Mouse (Mus musculus) hindbrain, embryonic 10.5 days (tissue): ENCODE results near the gene Wwox. TPM values are rescaled to one million over a fixed set of nuclear protein-coding genes. Genes with fewer than 3 reads are reported as not detected.

Experiments used
- DNase-seq: peaks from one replicate; pipeline ENCODE4 v3.0.0-alpha.2; 2017; ENCODE audit warnings: low spot score
- H3K27ac ChIP-seq: fragments of 300-500 bp; sonication (generic); 2 replicates; pipeline ENCODE4 v1.5.1; 2016; ENCODE audit warnings: mild to moderate bottlenecking, moderate library complexity
- H3K27me3 ChIP-seq: fragments of 300-500 bp; sonication (generic); 2 replicates; pipeline ENCODE4 v1.6.1; 2016; ENCODE audit warnings: mild to moderate bottlenecking; ENCODE audit not compliant: poor library complexity, insufficient read depth, severe bottlenecking
- H3K36me3 ChIP-seq: fragments of 300-500 bp; sonication (generic); 2 replicates; pipeline ENCODE4 v1.6.1; 2016; ENCODE audit warnings: mild to moderate bottlenecking, moderate library complexity
- H3K4me1 ChIP-seq: fragments of 300-500 bp; sonication (generic); replicated peaks from 2 replicates; pipeline ENCODE4 v1.6.1; 2016; ENCODE audit warnings: mild to moderate bottlenecking
- H3K4me3 ChIP-seq: fragments of 300-500 bp; sonication (generic); 2 replicates; pipeline ENCODE4 v1.5.1; 2016; ENCODE audit warnings: mild to moderate bottlenecking, moderate library complexity
- H3K9me3 ChIP-seq: fragments of 300-500 bp; sonication (generic); 2 replicates; pipeline ENCODE4 v1.6.1; 2016; ENCODE audit warnings: mild to moderate bottlenecking, moderate library complexity
- WGBS: fragments of 180-500 bp; shearing (Covaris S2); methylation state at CpG from one replicate; pipeline ENCODE4 v1.1.7; 2016; 5-methylcytosine and 5-hydroxymethylcytosine counted together
- polyA plus RNA-seq: library from polyadenylated mRNA; unstranded; fragments of >200 nt; fragmentation: Nextera tagmentation; extraction: Ambion mirVana; gene quantifications from 2 replicates; pipeline ENCODE4 v1.2.1, GENCODE M21; 2016

Wwox gene
- polyA plus RNA-seq, 1 experiment from 2014 or later, result 12.5 TPM

DNA sequence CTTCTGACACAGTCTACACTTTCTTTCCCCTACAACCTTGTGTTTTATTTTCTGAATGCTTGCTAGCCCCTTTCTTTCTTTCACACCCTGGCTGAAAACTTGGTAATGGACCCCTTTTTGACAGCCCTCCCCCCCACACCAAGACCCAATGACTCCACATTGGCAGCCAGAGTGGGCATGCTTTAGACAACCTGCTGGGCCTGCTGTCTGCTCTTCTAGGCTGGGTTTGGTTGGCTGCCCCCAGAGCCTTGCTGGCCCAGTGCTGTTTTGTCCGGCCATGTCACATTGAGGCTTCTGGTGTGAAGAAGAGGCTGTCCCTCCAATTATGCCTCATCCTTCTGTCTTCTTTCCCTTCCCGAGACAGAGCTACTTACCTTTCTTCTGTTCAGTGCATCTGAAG is 83.6 kb downstream of the Wwox start:
- Histone ChIP-seq H3K9me3 (no peaks in the 10 kb centered on the region), H3K4me3 (no peak overlapping the region), H3K4me1 (peaks cover 4% of the 10 kb centered on the region), H3K27ac (peak overlapping the region; percentile 29; the same call in 1 of the 2 replicates), H3K27me3 (no peaks in the 10 kb centered on the region), H3K36me3 (no peaks in the 10 kb centered on the region)
- WGBS, result 84% methylated on average over 2 of the region's 2 CpGs
- no peak for DNase-seq

DNA sequence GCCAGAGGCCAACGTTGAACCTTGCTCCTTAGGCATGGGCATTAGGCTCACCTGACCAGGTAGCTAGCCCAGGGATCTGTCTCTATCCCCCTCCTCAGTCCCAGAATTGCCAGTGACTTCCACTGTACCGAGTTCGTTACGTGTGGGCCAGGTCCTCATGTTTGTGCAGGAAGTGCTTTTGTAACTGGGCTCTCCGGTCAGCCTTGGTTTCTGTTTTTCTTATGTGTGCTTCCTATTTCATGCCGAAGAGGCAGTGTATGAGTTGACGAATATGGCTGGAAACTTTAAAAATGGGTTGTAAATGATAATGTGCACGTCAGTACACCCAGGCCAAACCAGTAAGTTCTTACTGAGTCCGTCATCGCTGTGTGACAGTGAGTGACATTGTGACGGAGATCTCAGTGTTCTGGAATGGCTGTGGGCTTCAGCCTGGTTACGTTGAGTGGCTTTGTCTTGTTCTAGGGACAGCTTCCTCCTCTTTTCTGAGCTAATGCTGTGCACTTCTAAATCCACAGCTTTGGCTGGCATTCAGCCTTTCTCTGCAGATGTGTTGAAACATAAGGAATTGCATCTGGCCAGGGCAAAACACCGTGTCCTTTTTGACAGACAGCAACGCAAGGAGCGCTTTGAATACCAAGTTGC is 87.3 kb downstream of the Wwox start:
- DNase-seq, result no peak
- Histone ChIP-seq H3K27me3 (no peaks in the 10 kb centered on the region), H3K4me1 (peaks cover 28% of the 10 kb centered on the region), H3K4me3 (no peak overlapping the region), H3K9me3 (no peaks in the 10 kb centered on the region), H3K27ac (no peak overlapping the region), H3K36me3 (no peaks in the 10 kb centered on the region)
- 86% methylated on average over 15 of the region's 15 CpGs for WGBS

DNA sequence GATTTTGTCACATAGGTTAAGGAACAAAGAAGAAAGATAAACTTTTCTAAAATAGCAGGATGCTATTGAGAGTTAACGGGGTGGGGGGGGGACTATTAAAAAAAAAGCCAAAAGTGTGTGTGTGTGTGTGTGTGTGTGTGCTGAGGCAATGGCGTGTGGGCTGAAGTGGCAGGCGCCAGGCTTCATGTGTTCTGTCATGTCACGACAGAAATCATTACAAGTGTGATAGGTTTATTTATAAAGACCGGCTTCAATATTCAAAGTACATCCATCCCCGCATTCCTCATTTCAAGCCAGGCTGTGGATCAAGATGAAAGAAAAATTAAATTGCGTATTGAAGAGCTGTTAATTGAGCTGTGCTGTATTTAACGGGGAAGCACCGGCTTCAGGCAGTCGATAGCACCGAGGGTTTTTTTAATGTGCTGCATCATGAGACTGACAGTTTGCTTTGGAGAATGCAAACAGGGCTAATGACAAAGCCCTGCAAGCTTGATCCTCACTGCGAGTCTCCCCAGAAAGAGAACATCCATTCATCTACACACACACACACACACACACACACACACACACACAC is 88.3 kb downstream of the Wwox start:
- no peaks in the 10 kb centered on the region for H3K27me3 ChIP-seq
- no peak overlapping the region for H3K4me3 ChIP-seq
- 73% methylated on average over 12 of the region's 12 CpGs for WGBS
- H3K27ac ChIP-seq, result no peak overlapping the region
- H3K9me3 ChIP-seq, result no peaks in the 10 kb centered on the region
- H3K4me1 ChIP-seq, result peaks cover 32% of the 10 kb centered on the region
- DNase-seq, result no peak
- H3K36me3 ChIP-seq, result no peaks in the 10 kb centered on the region

DNA sequence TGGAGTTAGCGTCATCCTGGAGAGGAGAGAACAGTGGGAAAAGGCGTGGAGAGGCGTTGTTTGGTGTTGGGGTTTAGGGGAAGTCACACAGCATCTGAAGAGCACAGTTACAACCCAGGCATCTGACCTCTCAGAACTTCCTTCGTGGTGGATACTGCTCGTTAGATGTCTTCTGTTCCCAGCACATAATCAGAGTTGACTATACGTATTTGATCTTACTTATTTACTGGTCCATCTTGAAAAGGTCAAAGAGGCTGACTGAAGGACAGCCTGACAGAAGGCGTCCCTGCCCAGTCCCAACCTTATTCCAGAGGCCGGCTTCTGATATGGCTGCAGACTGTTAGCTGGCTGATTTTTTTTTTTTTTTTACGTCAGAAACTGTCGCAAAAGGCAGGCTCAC is 90.1 kb downstream of the Wwox start:
- Histone ChIP-seq H3K4me3 (no peak overlapping the region), H3K4me1 (peaks cover 32% of the 10 kb centered on the region), H3K27ac (no peak overlapping the region), H3K27me3 (no peaks in the 10 kb centered on the region), H3K36me3 (no peaks in the 10 kb centered on the region), H3K9me3 (no peaks in the 10 kb centered on the region)
- WGBS, result 90% methylated on average over 10 of the region's 10 CpGs
- no peak for DNase-seq

DNA sequence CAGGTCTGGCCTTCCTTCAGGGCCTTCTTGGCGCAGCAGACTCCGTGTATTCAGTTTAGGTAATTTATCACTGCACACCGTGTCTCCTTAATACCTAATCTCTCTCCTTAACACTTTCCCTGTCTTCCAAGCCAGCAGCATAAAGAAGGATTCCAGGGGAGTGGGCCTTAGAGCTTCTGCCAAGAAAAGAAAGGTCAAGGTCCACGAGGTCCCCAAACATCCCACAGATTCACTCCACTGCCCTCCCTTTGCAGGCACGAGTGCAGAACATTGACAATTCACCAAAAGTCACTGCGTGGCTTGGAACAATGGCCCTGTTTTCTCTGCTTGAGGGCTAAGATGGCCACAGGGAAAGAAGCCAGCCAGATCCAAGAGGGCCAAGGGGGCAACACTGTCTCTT is 96.7 kb downstream of the Wwox start:
- DNase-seq, result no peak
- Histone ChIP-seq H3K9me3 (no peaks in the 10 kb centered on the region), H3K27ac (peak overlapping the region; percentile 64; the same call in 1 of the 2 replicates), H3K36me3 (no peaks in the 10 kb centered on the region), H3K4me1 (peaks cover 27% of the 10 kb centered on the region), H3K4me3 (no peak overlapping the region), H3K27me3 (peaks cover 9% of the 10 kb centered on the region)
- WGBS, result 43% methylated on average over 6 of the region's 6 CpGs

DNA sequence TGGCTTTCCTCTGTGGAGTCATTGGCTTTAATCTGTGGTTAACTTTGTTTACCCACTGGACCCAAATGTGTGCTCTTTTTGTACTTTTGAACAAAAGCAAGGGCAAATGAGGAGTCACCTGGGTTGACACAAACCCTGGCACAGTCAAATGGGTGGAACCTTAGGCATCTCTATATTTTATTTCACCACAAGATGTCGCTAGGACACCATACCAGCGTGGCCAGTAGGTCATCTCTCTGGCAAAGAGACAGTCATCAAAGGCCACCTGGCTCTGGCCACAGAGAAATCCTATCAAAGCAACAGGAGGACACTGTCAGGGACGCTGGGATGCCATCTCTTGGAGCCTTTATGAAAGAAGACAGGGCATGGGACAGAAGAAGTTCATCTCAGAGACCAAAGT is 101.7 kb downstream of the Wwox start:
- Histone ChIP-seq H3K27ac (no peak overlapping the region), H3K9me3 (no peaks in the 10 kb centered on the region), H3K4me1 (peaks cover 13% of the 10 kb centered on the region), H3K4me3 (no peak overlapping the region), H3K27me3 (peaks cover 9% of the 10 kb centered on the region), H3K36me3 (no peaks in the 10 kb centered on the region)
- DNase-seq, result peak; percentile 38
- WGBS, result 14% methylated on average over 3 of the region's 3 CpGs

DNA sequence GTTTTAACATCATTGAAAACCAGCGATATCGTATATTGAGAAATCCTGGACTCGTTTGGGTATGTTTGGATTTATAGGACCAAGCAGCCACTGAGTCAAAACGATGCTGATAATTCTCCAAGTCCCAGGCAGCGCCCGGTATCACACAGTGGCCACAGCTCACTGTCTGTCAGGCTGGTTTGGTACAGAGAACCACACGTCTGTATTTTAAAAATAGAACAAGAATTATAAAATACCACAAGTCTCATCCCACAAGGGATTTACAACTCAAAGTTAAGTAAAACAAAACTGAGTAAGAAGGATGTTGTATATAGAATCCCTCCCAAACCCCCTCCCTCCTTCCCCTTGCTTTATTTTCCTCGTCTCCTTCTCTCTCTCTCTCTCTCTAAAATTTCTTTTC is 108.9 kb downstream of the Wwox start:
- Histone ChIP-seq H3K36me3 (no peaks in the 10 kb centered on the region), H3K27ac (no peak overlapping the region), H3K4me1 (no peaks in the 10 kb centered on the region; the same call in 1 of the 2 replicates), H3K9me3 (no peaks in the 10 kb centered on the region), H3K4me3 (no peak overlapping the region), H3K27me3 (no peaks in the 10 kb centered on the region)
- WGBS, result 82% methylated on average over 8 of the region's 8 CpGs
- no peak for DNase-seq

DNA sequence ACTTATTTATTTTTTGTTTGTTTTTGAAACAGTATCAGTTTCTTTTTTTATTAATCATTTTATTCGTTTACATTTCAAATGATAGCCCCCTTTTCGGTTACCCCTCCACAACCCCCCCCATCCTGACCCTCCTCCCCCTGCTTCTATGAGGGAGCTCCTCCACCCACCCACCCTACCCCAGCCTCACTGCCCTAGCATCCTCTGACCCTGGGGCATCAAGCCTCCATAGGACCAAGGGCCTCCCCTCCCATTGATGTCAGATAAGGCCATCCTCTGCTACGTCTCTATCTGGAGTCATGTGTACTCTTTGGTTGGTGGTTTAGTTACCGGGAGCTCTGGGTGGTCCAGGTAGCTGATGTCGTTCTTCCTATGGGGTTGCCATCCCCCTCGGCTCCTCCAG is 109.4 kb downstream of the Wwox start:
- 82% methylated on average over 6 of the region's 6 CpGs for WGBS
- Histone ChIP-seq H3K4me1 (no peaks in the 10 kb centered on the region; the same call in 1 of the 2 replicates), H3K36me3 (no peaks in the 10 kb centered on the region)

DNA sequence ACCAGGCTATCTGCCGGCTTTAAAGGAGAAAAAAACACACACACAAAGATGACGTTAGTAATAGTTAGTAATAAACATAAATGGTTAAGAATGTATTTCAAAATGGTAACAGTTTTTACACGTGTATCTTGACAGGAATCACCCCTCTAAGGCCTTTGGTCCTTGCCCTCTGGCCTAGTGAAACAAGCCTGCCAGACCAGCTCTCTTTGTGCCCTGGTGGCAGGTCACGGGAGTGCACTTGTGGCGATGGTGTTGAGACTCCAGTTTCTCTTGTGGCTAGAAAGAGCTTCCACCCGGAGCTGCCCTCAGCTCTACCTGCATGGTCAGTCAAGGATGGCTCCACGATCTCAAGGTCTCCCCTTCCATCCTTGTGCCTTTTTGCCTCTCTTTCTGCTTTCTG is 110.6 kb downstream of the Wwox start:
- H3K27ac ChIP-seq, result no peak overlapping the region
- H3K9me3 ChIP-seq, result no peaks in the 10 kb centered on the region
- no peaks in the 10 kb centered on the region for H3K27me3 ChIP-seq
- no peak overlapping the region for H3K4me3 ChIP-seq
- 0 out of 2 replicates have a peak, but pooled peaks cover 2% of the 10 kb centered on the region for H3K4me1 ChIP-seq
- peak; percentile 49 for DNase-seq
- no peaks in the 10 kb centered on the region for H3K36me3 ChIP-seq
- 63% methylated on average over 7 of the region's 7 CpGs for WGBS

More for the DNA sequence above, 109.4 kb downstream of the Wwox start:
- DNase-seq, result no peak
- Histone ChIP-seq H3K9me3 (no peaks in the 10 kb centered on the region), H3K27ac (no peak overlapping the region), H3K27me3 (no peaks in the 10 kb centered on the region), H3K4me3 (no peak overlapping the region)

DNA sequence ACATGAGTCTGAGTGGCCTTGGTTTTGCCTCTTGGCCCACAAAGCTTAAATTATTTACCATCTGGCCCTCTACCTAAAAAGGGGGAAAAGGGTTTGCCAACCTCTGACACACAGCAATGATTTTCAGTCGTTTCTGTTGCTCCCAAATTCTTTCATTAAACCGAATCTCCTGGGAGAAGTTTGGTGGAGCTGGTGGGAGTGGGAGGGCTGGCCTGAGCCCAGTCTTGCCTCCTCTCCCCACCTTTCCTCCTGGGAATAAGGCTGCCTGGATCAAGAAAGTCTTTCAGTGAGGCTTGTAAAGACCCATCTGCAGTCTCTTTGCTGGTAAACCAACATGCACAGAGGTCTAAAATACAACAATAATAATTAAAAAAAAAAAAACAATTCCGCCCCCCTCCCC is 113.2 kb downstream of the Wwox start:
- Histone ChIP-seq H3K27ac (no peak overlapping the region), H3K4me1 (0 out of 2 replicates have a peak, but pooled peaks cover 2% of the 10 kb centered on the region), H3K36me3 (no peaks in the 10 kb centered on the region), H3K4me3 (no peak overlapping the region), H3K9me3 (no peaks in the 10 kb centered on the region), H3K27me3 (no peaks in the 10 kb centered on the region)
- WGBS, result 71% methylated on average over 3 of the region's 3 CpGs
- no peak for DNase-seq

DNA sequence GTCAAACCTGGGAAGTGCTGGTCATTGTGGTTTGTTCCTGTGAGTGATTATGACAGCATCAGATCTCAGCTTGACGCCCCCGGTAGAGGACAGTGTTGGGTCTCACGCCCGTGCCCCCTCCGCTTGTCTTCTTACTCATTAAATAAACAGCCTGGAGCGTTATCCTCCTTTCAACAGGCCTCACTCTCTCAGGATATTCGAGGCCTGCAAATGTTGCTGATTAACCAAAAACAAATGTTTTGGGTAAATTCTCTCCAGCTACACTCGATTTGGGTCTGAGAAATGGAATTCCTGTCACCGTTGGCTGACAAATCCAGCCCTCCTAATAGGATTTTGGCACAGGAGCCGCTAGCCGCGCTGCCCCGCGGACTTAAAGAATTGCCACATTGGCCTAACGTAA is 115.5 kb downstream of the Wwox start:
- no peak for DNase-seq
- WGBS, result 63% methylated on average over 15 of the region's 15 CpGs
- no peaks in the 10 kb centered on the region for H3K9me3 ChIP-seq
- no peak overlapping the region for H3K27ac ChIP-seq
- peaks cover 12% of the 10 kb centered on the region for H3K4me1 ChIP-seq
- no peaks in the 10 kb centered on the region for H3K36me3 ChIP-seq
- no peak overlapping the region for H3K4me3 ChIP-seq
- no peaks in the 10 kb centered on the region for H3K27me3 ChIP-seq

DNA sequence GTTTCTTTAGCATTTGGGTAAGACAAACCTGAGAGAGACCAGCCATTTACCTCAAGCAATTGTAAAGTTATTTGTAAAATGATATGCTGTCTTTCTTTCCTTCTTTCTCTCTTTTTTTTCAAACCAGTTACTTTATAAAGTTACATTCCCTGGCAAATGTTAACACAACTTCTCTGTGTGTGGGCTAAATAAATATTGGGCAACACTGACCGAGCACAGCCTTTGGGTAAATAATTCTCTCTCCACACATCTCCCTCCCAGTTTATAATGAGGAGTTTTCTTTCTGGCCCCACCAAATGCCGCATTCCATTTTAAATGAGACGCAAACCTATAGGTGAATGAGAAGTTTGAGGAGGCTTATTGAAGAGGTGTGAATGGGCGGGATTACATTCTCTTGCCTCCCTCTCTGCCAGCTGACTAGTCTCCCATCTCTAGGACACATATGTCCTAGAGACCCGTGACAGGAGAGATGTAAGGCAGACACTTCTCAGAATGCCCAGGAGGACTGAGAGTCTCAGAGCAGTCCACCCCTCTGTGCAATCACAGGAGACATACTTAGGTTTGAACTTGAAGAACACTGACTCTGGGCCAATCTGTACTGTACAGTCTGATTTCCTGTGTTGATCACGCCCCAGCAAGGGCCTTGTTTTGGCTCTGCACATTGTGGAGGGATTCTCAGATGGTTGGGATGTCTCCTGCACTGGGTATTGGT is 116.2 kb downstream of the Wwox start:
- Histone ChIP-seq H3K4me1 (peaks cover 18% of the 10 kb centered on the region), H3K27ac (no peak overlapping the region), H3K4me3 (no peak overlapping the region), H3K27me3 (no peaks in the 10 kb centered on the region; the same call in 1 of the 2 replicates), H3K9me3 (no peaks in the 10 kb centered on the region), H3K36me3 (no peaks in the 10 kb centered on the region)
- no peak for DNase-seq
- WGBS, result 83% methylated on average over 6 of the region's 6 CpGs

DNA sequence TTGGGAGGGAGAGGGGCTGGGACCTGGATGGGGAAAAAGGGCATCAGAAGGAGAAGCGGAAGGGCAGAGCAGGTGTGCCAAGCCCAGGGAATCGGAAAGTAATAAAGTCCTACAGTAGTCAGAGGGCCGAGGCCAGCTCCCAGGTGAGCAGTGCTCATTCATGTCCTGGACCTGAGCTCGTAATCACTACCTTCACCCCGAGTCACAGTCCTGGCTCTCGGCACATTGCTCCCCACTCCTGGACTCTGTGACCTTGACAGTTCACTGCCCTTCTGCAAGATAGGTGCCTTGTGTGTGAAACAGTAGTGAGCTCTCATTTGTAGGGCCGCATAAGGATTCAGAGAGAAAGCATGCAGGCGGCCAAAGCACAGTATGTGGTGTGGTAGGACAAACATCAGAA is 121.7 kb downstream of the Wwox start:
- 90% methylated on average over 8 of the region's 8 CpGs for WGBS
- Histone ChIP-seq H3K27me3 (no peaks in the 10 kb centered on the region; the same call in 1 of the 2 replicates), H3K27ac (no peak overlapping the region), H3K4me3 (no peak overlapping the region), H3K9me3 (no peaks in the 10 kb centered on the region), H3K36me3 (no peaks in the 10 kb centered on the region), H3K4me1 (peaks cover 37% of the 10 kb centered on the region)
- DNase-seq, result no peak
